Mouse (Mus musculus): ENCODE data around the gene Rgl1.

DNA sequence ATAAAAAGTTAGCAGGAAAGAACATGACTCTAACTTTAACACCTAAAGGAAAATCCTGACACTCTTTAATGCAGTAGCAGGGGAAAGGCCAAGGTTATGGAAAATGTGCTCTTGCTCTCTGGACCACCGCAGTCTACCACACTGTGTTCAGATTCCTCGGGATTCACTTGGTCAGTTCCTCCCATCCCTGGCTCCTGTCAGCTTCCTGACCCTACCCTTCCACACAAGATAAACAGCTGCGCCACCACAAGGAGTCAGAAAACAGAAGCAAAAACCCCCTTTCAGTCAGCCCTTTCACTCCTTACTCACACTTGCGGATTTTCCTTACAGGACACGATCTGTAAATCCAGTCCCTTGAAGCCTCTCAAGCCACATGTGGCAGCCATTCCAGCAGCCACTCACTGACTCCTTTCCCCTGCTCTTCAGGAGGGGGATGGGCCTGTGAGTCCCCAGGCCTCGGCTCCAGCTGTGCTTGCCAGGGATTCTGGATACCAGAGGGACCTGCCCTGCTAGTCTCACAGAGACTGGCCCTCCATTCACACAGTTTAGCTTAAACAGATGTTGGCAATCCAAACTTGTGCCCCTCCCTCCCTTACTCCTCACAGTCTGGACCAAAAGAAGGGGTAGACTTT lies 78.9 kb downstream of the Rgl1 start:
- TF ChIP-seq CTCF (IDR thresholded peaks at IDR 0.05; ENCODE audit: low read depth, low read length) (no peak), POLR2A (IDR thresholded peaks at IDR 0.05; ENCODE audit: extremely low read depth, insufficient read depth, low read length) (no peak)

Data from liver, adult 2 months (tissue).